Mouse (Mus musculus) small intestine, adult 2 months (tissue): ENCODE data around the gene Phtf2.

ENCODE experiments used
- CTCF ChIP-seq: fragments of 200-500 bp; IDR thresholded peaks from 2 replicates; pipeline ENCODE4 v1.5.1; 2012; ENCODE audit warnings: low read depth, mild to moderate bottlenecking, control low read depth, inconsistent platforms, low read length, moderate library complexity, mixed read lengths; ENCODE audit not compliant: insufficient replicate concordance, insufficient read length; ENCODE audit errors: extremely low read depth
- POLR2A ChIP-seq: fragments of 200-500 bp; IDR thresholded peaks from 2 replicates; pipeline ENCODE4 v1.6.1; 2012; ENCODE audit warnings: low read depth, mild to moderate bottlenecking, control low read depth, inconsistent platforms, low read length, moderate library complexity

DNA sequence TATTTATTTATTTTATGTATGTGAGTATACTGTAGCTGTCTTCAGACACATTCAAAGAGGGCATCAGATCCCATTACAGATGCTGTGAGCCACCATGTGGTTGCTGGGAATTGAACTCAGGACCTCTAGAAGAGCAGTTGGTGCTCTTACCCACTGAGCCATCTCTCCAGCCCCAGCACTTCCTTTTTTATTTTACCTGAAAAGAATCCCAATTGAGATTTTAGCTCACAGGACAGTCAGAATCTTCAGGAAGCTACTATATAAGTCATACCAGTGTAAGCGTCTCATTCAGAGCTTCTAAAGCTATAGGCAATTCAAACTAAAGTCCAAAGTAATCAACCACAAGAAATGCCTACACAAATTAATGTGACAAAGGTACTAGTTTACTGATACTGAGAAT, 47.5 kb downstream of the Phtf2 start:
- TF ChIP-seq POLR2A (no peak), CTCF (no peak)
